Mouse (Mus musculus) layer of hippocampus, adult 11-12 months (tissue): ENCODE data around the gene Gucy2d.

ENCODE experiments used
- DNase-seq: peaks from one replicate; pipeline ENCODE4 v3.0.0; 2022; ENCODE audit warnings: low spot score

Gene Gucy2d

DNA sequence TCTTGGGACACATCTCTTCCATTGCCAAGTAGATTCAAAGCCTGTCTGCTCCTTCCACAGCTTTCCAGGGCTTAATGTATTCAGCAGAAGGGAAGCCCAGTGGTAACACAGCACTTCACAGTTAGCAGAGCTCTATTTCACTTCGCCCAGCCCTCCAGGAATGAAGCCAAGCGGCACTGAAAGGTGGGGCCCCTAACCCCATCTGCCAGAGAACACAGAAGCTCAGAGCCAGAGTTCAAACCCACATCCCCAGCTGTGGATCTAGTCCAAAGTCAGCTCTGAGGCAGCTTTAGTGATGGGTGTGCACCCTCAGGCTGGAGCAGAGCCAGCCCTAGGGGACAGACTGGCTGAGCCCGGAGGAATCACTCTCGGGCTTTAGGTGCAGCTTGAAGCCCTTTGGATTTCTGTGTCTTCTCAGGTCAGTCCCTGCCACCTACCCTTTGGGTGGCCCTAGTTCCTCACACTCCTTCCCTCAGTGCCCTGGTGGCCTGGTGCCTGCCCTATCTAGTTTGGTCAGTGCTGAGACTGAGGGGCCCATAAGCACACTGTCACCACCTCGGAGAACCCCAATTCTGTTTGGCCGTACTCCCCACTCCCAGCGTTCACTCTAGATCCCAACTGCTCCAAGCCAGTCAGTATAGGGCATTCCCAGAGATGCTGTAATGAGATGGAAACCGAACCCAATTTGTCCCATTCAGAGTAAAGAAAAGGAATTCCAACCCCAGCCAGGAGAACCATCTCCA is 83.0 kb downstream of the Gucy2d start:
- DNase-seq: no peak

DNA sequence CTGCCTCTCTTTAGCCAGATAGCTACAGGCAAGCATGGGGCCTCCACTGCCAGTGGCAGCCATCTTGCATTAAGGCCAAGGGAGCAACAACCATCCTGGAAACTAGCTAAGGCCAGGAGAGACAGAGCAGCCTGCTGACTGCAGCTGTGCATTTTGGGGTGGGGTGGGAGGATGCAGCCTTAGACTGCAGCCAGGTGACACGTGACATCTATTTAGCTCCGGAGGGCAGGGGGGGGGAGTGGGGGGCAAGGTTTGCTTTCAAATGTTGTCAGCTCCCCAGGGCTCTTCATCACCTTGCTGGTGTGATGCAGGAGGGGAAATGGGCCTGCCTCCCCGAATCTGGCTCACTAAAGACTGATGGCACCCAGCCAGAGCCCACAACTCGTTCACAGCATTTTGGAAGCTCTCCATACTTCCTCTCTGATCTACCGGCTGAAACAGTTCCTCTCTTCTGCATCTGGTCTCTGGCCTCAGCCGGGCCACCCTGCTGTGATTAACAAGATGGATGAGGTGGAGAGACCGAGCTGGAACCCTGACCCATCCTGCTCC is 83.7 kb downstream of the Gucy2d start:
- peak; percentile 52 for DNase-seq

DNA sequence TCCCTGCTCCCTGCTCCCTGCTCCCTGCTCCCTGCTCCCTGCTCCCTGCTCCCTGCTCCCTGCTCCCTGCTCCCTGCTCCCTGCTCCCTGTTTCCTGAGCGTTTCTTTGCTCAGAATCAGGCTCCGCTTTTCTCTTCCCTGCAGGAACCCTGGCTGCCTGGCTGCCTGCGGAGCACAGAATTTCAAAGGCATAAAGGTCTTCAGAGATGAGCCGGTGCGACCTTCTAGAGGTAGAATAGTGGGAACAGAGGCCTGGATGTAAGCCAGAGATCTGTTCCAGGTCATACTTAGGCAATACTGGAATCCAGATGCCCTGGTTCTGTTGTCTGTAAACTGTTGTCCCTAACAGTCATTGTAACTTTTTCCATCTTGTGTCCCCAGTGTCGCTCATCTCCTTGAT is 84.2 kb downstream of the Gucy2d start:
- DNase-seq: no peak

DNA sequence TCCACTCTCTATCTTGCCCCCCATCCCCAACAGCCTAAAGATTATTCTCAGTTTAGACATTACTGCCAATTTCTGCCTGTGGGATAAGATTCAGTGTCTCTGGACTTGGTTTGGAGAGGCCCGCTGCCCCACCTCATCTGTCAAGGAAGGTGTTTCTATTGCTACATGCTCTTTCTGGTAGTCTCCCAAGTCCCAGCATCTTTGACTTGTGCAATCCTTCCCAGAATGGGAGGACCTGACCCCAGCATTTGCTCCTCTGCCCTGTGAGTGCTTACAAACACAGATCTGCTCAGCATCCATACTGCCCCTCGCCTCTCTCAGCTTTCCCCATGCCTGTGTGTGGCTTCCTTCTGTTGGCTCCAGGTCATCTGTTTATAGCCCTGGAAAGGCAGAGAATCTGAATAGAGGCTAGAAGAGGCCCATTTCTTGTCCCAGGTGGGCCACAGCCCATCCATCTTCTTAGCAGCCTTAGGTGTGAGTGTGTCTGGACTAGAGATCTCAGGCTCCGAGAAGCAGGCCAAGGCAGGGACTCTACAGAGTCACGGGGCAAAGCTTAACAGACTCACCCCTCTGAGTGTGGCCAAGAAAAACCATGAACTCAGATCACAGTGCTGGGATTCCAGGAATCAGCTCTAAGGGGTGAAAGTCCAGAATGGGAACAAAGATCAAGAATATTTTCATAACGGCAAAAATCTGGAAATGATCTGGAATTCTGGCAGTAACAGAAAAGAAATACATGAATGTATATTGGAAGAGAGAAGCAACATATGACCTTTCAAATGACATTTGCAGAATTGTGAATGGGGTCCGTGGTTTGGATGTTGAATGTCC is 84.9 kb downstream of the Gucy2d start:
- no peak for DNase-seq
